Mouse (Mus musculus) CH12.LX (cell line): Measurements from ENCODE around the gene Mindy2. TPM values are rescaled to one million over a fixed set of nuclear protein-coding genes. Genes with fewer than 3 reads are reported as not detected.

Experiments
- DNase-seq: peaks from one replicate; pipeline ENCODE4 v3.0.0-alpha.2; 2013; ENCODE audit errors: extremely low read depth
- H3K27ac ChIP-seq: 2 replicates; pipeline ENCODE4 v1.5.1; 2012; ENCODE audit warnings: low read depth, mild to moderate bottlenecking, control low read depth, moderate library complexity; ENCODE audit not compliant: insufficient read depth
- H3K27me3 ChIP-seq: replicated peaks from 2 replicates; pipeline ENCODE3; 2012; ENCODE audit warnings: inconsistent platforms
- H3K36me3 ChIP-seq, 2 experiments: replicated peaks in 1 of 2; 2 replicates each; pipeline versions ENCODE3 to v1.6.1; 2012; ENCODE audit warnings: inconsistent platforms in 1 of 2, low read length in 1 of 2, mild to moderate bottlenecking in 1 of 2, mixed read lengths in 1 of 2, moderate library complexity in 1 of 2; ENCODE audit not compliant: control insufficient read depth in 1 of 2, insufficient read depth in 1 of 2
- H3K4me1 ChIP-seq, 2 experiments: 2 replicates each; pipeline ENCODE4 v1.6.1; 2012; ENCODE audit warnings: inconsistent platforms in 1 of 2, moderate library complexity in 1 of 2; ENCODE audit not compliant: insufficient read depth in 2 of 2, control insufficient read depth in 1 of 2
- H3K4me2 ChIP-seq: 2 replicates; pipeline ENCODE4 v1.6.1; 2012; ENCODE audit warnings: low read depth, mild to moderate bottlenecking, control low read depth; ENCODE audit not compliant: poor library complexity, insufficient read depth, severe bottlenecking
- H3K4me3 ChIP-seq, 3 experiments: fragments of 150-350 bp in 1 of 3; sonication (generic) in 1 of 3; replicated peaks in 1 of 3; 2 replicates each; pipeline versions ENCODE3 to v1.5.1; 2011 to 2012; ENCODE audit warnings: low read depth in 2 of 3, low read length in 2 of 3, mild to moderate bottlenecking in 2 of 3, moderate library complexity in 2 of 3, control low read depth in 1 of 3, improper control_type of control experiment in 1 of 3, inconsistent platforms in 1 of 3, mixed read lengths in 1 of 3; ENCODE audit not compliant: poor library complexity in 1 of 3
- H3K79me2 ChIP-seq: replicated peaks from 2 replicates; pipeline ENCODE4 v1.6.1; 2012; ENCODE audit warnings: mild to moderate bottlenecking, moderate library complexity; ENCODE audit not compliant: control insufficient read depth, poor library complexity, insufficient read depth, severe bottlenecking; ENCODE audit errors: extremely low read depth
- H3K9ac ChIP-seq: 2 replicates; pipeline ENCODE4 v1.6.1; 2012; ENCODE audit warnings: low read depth, mild to moderate bottlenecking, control low read depth, moderate library complexity; ENCODE audit not compliant: insufficient read depth
- H3K9me3 ChIP-seq: replicated peaks from 2 replicates; pipeline ENCODE3; 2012; ENCODE audit warnings: low read length, inconsistent platforms, mixed read lengths
- CHD2 ChIP-seq: IDR thresholded peaks from 2 replicates; pipeline ENCODE4 v1.6.1; 2011; ENCODE audit warnings: low read length, improper control_type of control experiment
- ELF1 ChIP-seq: IDR thresholded peaks from 2 replicates; pipeline ENCODE4 v1.6.1; 2014; ENCODE audit warnings: low read depth, mild to moderate bottlenecking, inconsistent platforms, low read length, improper control_type of control experiment
- EP300 ChIP-seq: IDR thresholded peaks from 2 replicates; pipeline ENCODE4 v1.6.1; 2011; ENCODE audit warnings: low read length, improper control_type of control experiment
- ETS1 ChIP-seq: conservative IDR thresholded peaks from 2 replicates; pipeline ENCODE4 v1.6.1; 2012; ENCODE audit warnings: low read depth, mild to moderate bottlenecking, inconsistent platforms, low read length, improper control_type of control experiment, moderate library complexity
- HCFC1 ChIP-seq: IDR thresholded peaks from 2 replicates; pipeline ENCODE4 v1.6.1; 2012; ENCODE audit warnings: low read depth, mild to moderate bottlenecking, inconsistent platforms, low read length, improper control_type of control experiment
- JUN ChIP-seq: IDR thresholded peaks from 2 replicates; pipeline ENCODE4 v1.6.1; 2011; ENCODE audit warnings: low read depth, mild to moderate bottlenecking, low read length, improper control_type of control experiment, moderate library complexity; ENCODE audit not compliant: insufficient read depth
- JUND ChIP-seq: conservative IDR thresholded peaks from 2 replicates; pipeline ENCODE4 v1.6.1; 2011; ENCODE audit warnings: low read depth, low read length, improper control_type of control experiment
- MAFK ChIP-seq: IDR thresholded peaks from 2 replicates; pipeline ENCODE4 v1.6.1; 2011; ENCODE audit warnings: low read length, improper control_type of control experiment; ENCODE audit not compliant: insufficient replicate concordance
- MAZ ChIP-seq: IDR thresholded peaks from 2 replicates; pipeline ENCODE4 v1.6.1; 2012; ENCODE audit warnings: low read depth, mild to moderate bottlenecking, inconsistent platforms, low read length, improper control_type of control experiment, moderate library complexity
- MEF2A ChIP-seq: IDR thresholded peaks from 2 replicates; pipeline ENCODE4 v1.6.1; 2014; ENCODE audit warnings: low read depth, mild to moderate bottlenecking, inconsistent platforms, low read length, improper control_type of control experiment, borderline replicate concordance
- MXI1 ChIP-seq: IDR thresholded peaks from 2 replicates; pipeline ENCODE4 v1.6.1; 2011; ENCODE audit warnings: mild to moderate bottlenecking, low read depth, low read length, improper control_type of control experiment
- MYC ChIP-seq: IDR thresholded peaks from 2 replicates; pipeline ENCODE4 v1.6.1; 2011; ENCODE audit warnings: low read depth, mild to moderate bottlenecking, improper control_type of control experiment, low read length
- NRF1 ChIP-seq: IDR thresholded peaks from 2 replicates; pipeline ENCODE4 v1.6.1; 2014; ENCODE audit warnings: low read depth, mild to moderate bottlenecking, inconsistent platforms, low read length, improper control_type of control experiment, moderate library complexity
- PAX5 ChIP-seq: IDR thresholded peaks from 2 replicates; pipeline ENCODE4 v1.6.1; 2012; ENCODE audit warnings: low read length, inconsistent platforms, mixed read lengths
- RCOR1 ChIP-seq: conservative IDR thresholded peaks from 2 replicates; pipeline ENCODE4 v1.6.1; 2012; ENCODE audit warnings: low read depth, mild to moderate bottlenecking, inconsistent platforms, low read length, improper control_type of control experiment
- TCF12 ChIP-seq: IDR thresholded peaks from 2 replicates; pipeline ENCODE4 v1.6.1; 2014; ENCODE audit warnings: low read depth, mild to moderate bottlenecking, inconsistent platforms, low read length, improper control_type of control experiment
- UBTF ChIP-seq: IDR thresholded peaks from 2 replicates; pipeline ENCODE4 v1.6.1; 2012; ENCODE audit warnings: low read depth, mild to moderate bottlenecking, inconsistent platforms, low read length, improper control_type of control experiment, moderate library complexity
- USF1 ChIP-seq: IDR thresholded peaks from 2 replicates; pipeline ENCODE4 v1.6.1; 2014; ENCODE audit warnings: low read depth, mild to moderate bottlenecking, inconsistent platforms, low read length, improper control_type of control experiment
- USF2 ChIP-seq: conservative IDR thresholded peaks from 2 replicates; pipeline ENCODE4 v1.6.1; 2011; ENCODE audit warnings: low read depth, low read length, improper control_type of control experiment
- ZC3H11A ChIP-seq: IDR thresholded peaks from 2 replicates; pipeline ENCODE4 v1.6.1; 2012; ENCODE audit warnings: low read depth, mild to moderate bottlenecking, inconsistent platforms, low read length, improper control_type of control experiment
- dilution Hi-C: fragments of 300-500 bp; cut with MboI; formaldehyde crosslinking; loops from 2 replicates; pipeline ENCODE4 v1.14.3; 2020; ENCODE audit warnings: low sequenced_read_pairs; ENCODE audit not compliant: extremely low pct_unique_long_range_greater_than_20kb, extremely low pct_ligation_motif_present
- in situ Hi-C: fragments of 300-500 bp; cut with MboI; formaldehyde crosslinking; loops from 3 replicates; pipeline ENCODE4 v1.14.3; 2019; ENCODE audit warnings: low sequenced_read_pairs, low pct_ligation_motif_present, low pct_unique_long_range_greater_than_20kb, mixed read lengths
- polyA plus RNA-seq: library from polyadenylated mRNA; unstranded; fragments of >175 nt; gene quantifications from 2 replicates; pipeline ENCODE4 v1.2.1, GENCODE M21; 2012; ENCODE audit warnings: low read depth; ENCODE audit not compliant: insufficient read length
- total RNA-seq, 2 experiments: library from RNA; depleted of rRNA; stranded (reverse); fragments of 300-350 nt in 1 of 2; fragments of >200 nt in 1 of 2; gene quantifications; 2 replicates each; pipeline ENCODE4 v1.2.3; 2012 to 2014

Gene Mindy2
- total and polyA plus RNA-seq, 3 experiments: 5.9 to 9.9 (median 7.0) TPM

- H3K4me3 ChIP-seq: no peak overlapping the region
- H3K4me2 ChIP-seq: no peak overlapping the region
- H3K4me1 ChIP-seq: peaks cover 5 to 19% of the 10 kb centered on the region in 2 experiments
These were observed 13.4 kb upstream of the Mindy2 start for GRCm38 (mm10) chr9:70670381-70670780.

GRCm38 (mm10) chr9:70669197-70669596 lies 12.2 kb upstream of the Mindy2 start:
- Histone ChIP-seq H3K9ac (no peak overlapping the region), H3K36me3 (no peaks in the 10 kb centered on the region), H3K27me3 (no peaks in the 10 kb centered on the region), H3K4me2 (no peak overlapping the region), H3K4me1 (peaks cover 5 to 19% of the 10 kb centered on the region in 2 experiments), H3K79me2 (no peaks in the 10 kb centered on the region), H3K9me3 (peaks cover 2% of the 10 kb centered on the region), H3K4me3 (no peak overlapping the region), H3K27ac (no peak overlapping the region)
- no peak for TF ChIP-seq JUN
- no peak for TF ChIP-seq RCOR1
- TF ChIP-seq ETS1: no peak
- TF ChIP-seq MYC: no peak
- no peak for TF ChIP-seq MXI1
- no peak for TF ChIP-seq CHD2
- TF ChIP-seq ELF1: no peak
- TF ChIP-seq JUND: no peak
- no peak for TF ChIP-seq MAZ
- TF ChIP-seq ZC3H11A: no peak
- no peak for TF ChIP-seq PAX5
- TF ChIP-seq HCFC1: no peak
- TF ChIP-seq TCF12: no peak
- no peak for TF ChIP-seq MAFK
- dilution Hi-C loops (no loop called here), in situ Hi-C loops (no loop called here)
- no peak for DNase-seq

More at GRCm38 (mm10) chr9:70670381-70670780, 13.4 kb upstream of the Mindy2 start:
- Histone ChIP-seq H3K36me3 (no peaks in the 10 kb centered on the region), H3K9me3 (peaks cover 2% of the 10 kb centered on the region), H3K27ac (no peak overlapping the region), H3K27me3 (no peaks in the 10 kb centered on the region), H3K9ac (no peak overlapping the region), H3K79me2 (no peaks in the 10 kb centered on the region)
- in situ Hi-C loops: loop anchor here (10.0 kb wide), 2 partner anchors 254 to 404 kb away; no protein-coding TSS in a partner anchor
- dilution Hi-C loops: no loop called here
- no peak for TF ChIP-seq TCF12
- no peak for TF ChIP-seq USF1
- TF ChIP-seq MEF2A: no peak
- TF ChIP-seq EP300: no peak
- TF ChIP-seq USF2: no peak
- no peak for TF ChIP-seq NRF1
- no peak for TF ChIP-seq UBTF
- TF ChIP-seq MYC: no peak
- no peak for DNase-seq
